30 mouse cellular contexts compared by ENCODE assay signal in genomic region chr14:75434576-75434975, GRCm38 (mm10). TPM values are rescaled to one million over a fixed set of nuclear protein-coding genes. Genes with fewer than 3 reads are reported as not detected.
DNase-seq lines count a peak whose midpoint lies in the region; ATAC-seq and TF ChIP-seq lines count a peak whose summit lies in the region.
"Had no signal": no experiment of that assay in that cellular context is flagged by ENCODE, and none has a peak within 500 bp of the region (broad histone marks: within the 10 kb centered on the region; RNA-seq: fewer than 3 reads in every experiment).

No protein-coding gene starts in this region.

- no peak for TF ChIP-seq CTCF in stomach, postnatal 0 days (IDR thresholded peaks at IDR 0.05; ENCODE audit: low read depth)

- no peak overlapping the region for H3K4me3 ChIP-seq in embryonic facial prominence, embryonic 14.5 days (ENCODE audit: low read depth, low read length)
- no peak overlapping the region for H3K4me3 ChIP-seq in embryonic facial prominence, embryonic 10.5 days
- no peak overlapping the region for H3K4me3 ChIP-seq in hindbrain, embryonic 16.5 days (ENCODE audit: low read length)
- no peak overlapping the region for H3K4me3 ChIP-seq in hindbrain, embryonic 14.5 days (replicated peaks; ENCODE audit: low read length)
- no peak overlapping the region for H3K4me3 ChIP-seq in stomach, postnatal 0 days (ENCODE audit: low read depth, low read length)
- H3K4me3 ChIP-seq: heart, embryonic 12.5 days; hindbrain, embryonic 15.5 days; intestine, embryonic 15.5 days; layer of hippocampus, adult 2 months; left cerebral cortex, adult 2 months; liver, embryonic 12.5 days; neural tube, embryonic 15.5 days had no signal

- H3K9ac ChIP-seq in embryonic facial prominence, embryonic 14.5 days (ENCODE audit: low read depth, low read length) = no peak overlapping the region
- no peak overlapping the region for H3K9ac ChIP-seq in hindbrain, embryonic 16.5 days (ENCODE audit: low read depth, low read length)
- no peak overlapping the region for H3K9ac ChIP-seq in hindbrain, embryonic 14.5 days
- no peak overlapping the region for H3K9ac ChIP-seq in stomach, postnatal 0 days (ENCODE audit: low read length)
- H3K9ac ChIP-seq: heart, embryonic 12.5 days; hindbrain, embryonic 15.5 days; intestine, embryonic 15.5 days; liver, embryonic 12.5 days; liver, postnatal 0 days; neural tube, embryonic 15.5 days had no signal

- no peaks in the 10 kb centered on the region for H3K27me3 ChIP-seq in embryonic facial prominence, embryonic 14.5 days (replicated peaks; ENCODE audit: control insufficient read depth, insufficient read depth, low read length)
- H3K27me3 ChIP-seq in embryonic facial prominence, embryonic 10.5 days (replicated peaks; ENCODE audit: low read depth, poor library complexity, severe bottlenecking) = no peaks in the 10 kb centered on the region
- H3K27me3 ChIP-seq in hindbrain, embryonic 16.5 days (replicated peaks; ENCODE audit: control insufficient read depth, insufficient read depth, low read length) = no peaks in the 10 kb centered on the region
- no peaks in the 10 kb centered on the region for H3K27me3 ChIP-seq in hindbrain, embryonic 14.5 days (ENCODE audit: control insufficient read depth, insufficient read depth, low read length)
- H3K27me3 ChIP-seq in stomach, postnatal 0 days (ENCODE audit: control insufficient read depth, insufficient read depth, low read length) = no peaks in the 10 kb centered on the region
- H3K27me3 ChIP-seq: heart, embryonic 12.5 days; hindbrain, embryonic 15.5 days; intestine, embryonic 15.5 days; liver, embryonic 12.5 days; neural tube, embryonic 15.5 days; Patski had no signal

- WGBS in embryonic facial prominence, embryonic 14.5 days = 72% methylated on average over 10 of the region's 10 CpGs
- 81% methylated on average over 10 of the region's 10 CpGs for WGBS in embryonic facial prominence, embryonic 10.5 days
- WGBS in hindbrain, embryonic 16.5 days = 70% methylated on average over 10 of the region's 10 CpGs
- 77% methylated on average over 10 of the region's 10 CpGs for WGBS in hindbrain, embryonic 14.5 days
- WGBS in stomach, postnatal 0 days = 51% methylated on average over 10 of the region's 10 CpGs

- no peak overlapping the region for H3K27ac ChIP-seq in embryonic facial prominence, embryonic 14.5 days (replicated peaks; ENCODE audit: low read depth, low read length)
- H3K27ac ChIP-seq in embryonic facial prominence, embryonic 10.5 days (replicated peaks) = no peak overlapping the region
- H3K27ac ChIP-seq in hindbrain, embryonic 16.5 days (ENCODE audit: low read depth, low read length) = no peak overlapping the region
- no peak overlapping the region for H3K27ac ChIP-seq in hindbrain, embryonic 14.5 days
- H3K27ac ChIP-seq in stomach, postnatal 0 days (replicated peaks) = no peak overlapping the region
- H3K27ac ChIP-seq: hindbrain, embryonic 15.5 days; intestine, embryonic 15.5 days; layer of hippocampus, adult 2 months; left cerebral cortex, adult 2 months; liver, embryonic 12.5 days; macrophage; neural tube, embryonic 15.5 days had no signal

- no peaks in the 10 kb centered on the region for H3K36me3 ChIP-seq in embryonic facial prominence, embryonic 14.5 days (ENCODE audit: control insufficient read depth, insufficient read depth, low read length)
- no peaks in the 10 kb centered on the region for H3K36me3 ChIP-seq in embryonic facial prominence, embryonic 10.5 days (replicated peaks)
- no peaks in the 10 kb centered on the region for H3K36me3 ChIP-seq in hindbrain, embryonic 16.5 days (ENCODE audit: control insufficient read depth, insufficient read depth, low read length)
- no peaks in the 10 kb centered on the region for H3K36me3 ChIP-seq in hindbrain, embryonic 14.5 days (replicated peaks; ENCODE audit: control insufficient read depth, insufficient read depth)
- no peaks in the 10 kb centered on the region for H3K36me3 ChIP-seq in stomach, postnatal 0 days (ENCODE audit: control insufficient read depth, insufficient read depth, low read length)
- H3K36me3 ChIP-seq: G1E; heart, embryonic 12.5 days; hindbrain, embryonic 15.5 days; intestine, embryonic 15.5 days; liver, embryonic 12.5 days; neural tube, embryonic 15.5 days had no signal

- H3K4me2 ChIP-seq in embryonic facial prominence, embryonic 14.5 days (ENCODE audit: low read depth, low read length) = no peak overlapping the region
- H3K4me2 ChIP-seq in hindbrain, embryonic 16.5 days (ENCODE audit: low read length) = no peak overlapping the region
- H3K4me2 ChIP-seq in hindbrain, embryonic 14.5 days (replicated peaks) = no peak overlapping the region
- no peak overlapping the region for H3K4me2 ChIP-seq in stomach, postnatal 0 days (replicated peaks; ENCODE audit: low read depth)
- H3K4me2 ChIP-seq: heart, embryonic 12.5 days; hindbrain, embryonic 15.5 days; intestine, embryonic 15.5 days; liver, embryonic 12.5 days; neural tube, embryonic 15.5 days had no signal

- no peaks in the 10 kb centered on the region for H3K9me3 ChIP-seq in embryonic facial prominence, embryonic 14.5 days (ENCODE audit: control insufficient read depth, low read length)
- no peaks in the 10 kb centered on the region for H3K9me3 ChIP-seq in embryonic facial prominence, embryonic 10.5 days
- H3K9me3 ChIP-seq in hindbrain, embryonic 16.5 days (ENCODE audit: control insufficient read depth, low read length) = no peaks in the 10 kb centered on the region
- H3K9me3 ChIP-seq in hindbrain, embryonic 14.5 days (ENCODE audit: control insufficient read depth, low read length) = no peaks in the 10 kb centered on the region
- no peaks in the 10 kb centered on the region for H3K9me3 ChIP-seq in stomach, postnatal 0 days (ENCODE audit: control insufficient read depth, low read length)
- H3K9me3 ChIP-seq: G1E; hindbrain, embryonic 15.5 days; intestine, embryonic 15.5 days; liver, embryonic 12.5 days; neural tube, embryonic 15.5 days had no signal

- no peak for ATAC-seq in embryonic facial prominence, embryonic 14.5 days (ENCODE audit: low read depth)
- peak; percentile 37; the same call in 1 of the 2 replicates for ATAC-seq in hindbrain, embryonic 16.5 days
- no peak for ATAC-seq in hindbrain, embryonic 14.5 days (ENCODE audit: low FRiP score)
- ATAC-seq in stomach, postnatal 0 days (ENCODE audit: low FRiP score, low TSS enrichment) = no peak
- ATAC-seq: intestine, embryonic 15.5 days; liver, embryonic 12.5 days; liver, postnatal 0 days; lung, postnatal 0 days; Patski had no signal

- TF ChIP-seq EP300 in stomach, postnatal 0 days (optimal IDR thresholded peaks at IDR 0.05) = no peak

- H3K4me1 ChIP-seq in embryonic facial prominence, embryonic 14.5 days (ENCODE audit: control insufficient read depth, insufficient read depth, low read length) = no peaks in the 10 kb centered on the region
- H3K4me1 ChIP-seq in embryonic facial prominence, embryonic 10.5 days = no peaks in the 10 kb centered on the region
- H3K4me1 ChIP-seq in hindbrain, embryonic 16.5 days (ENCODE audit: control insufficient read depth, insufficient read depth, low read depth, low read length) = no peaks in the 10 kb centered on the region; the same call in 1 of the 2 replicates
- H3K4me1 ChIP-seq in hindbrain, embryonic 14.5 days (replicated peaks; ENCODE audit: control insufficient read depth, insufficient read depth, low read length) = no peaks in the 10 kb centered on the region; the same call in 1 of the 2 replicates
- no peaks in the 10 kb centered on the region for H3K4me1 ChIP-seq in stomach, postnatal 0 days (replicated peaks; ENCODE audit: control insufficient read depth, insufficient read depth)
- H3K4me1 ChIP-seq: heart, embryonic 12.5 days; intestine, embryonic 15.5 days; liver, embryonic 12.5 days had no signal

- peak; percentile 23 for DNase-seq in embryonic facial prominence, embryonic 14.5 days (ENCODE audit: low spot score)
- DNase-seq in embryonic facial prominence, embryonic 10.5 days (ENCODE audit: low spot score) = no peak
- DNase-seq in hindbrain, embryonic 14.5 days (ENCODE audit: low spot score) = no peak
- peak; percentile 16 to 22 for DNase-seq in right cerebral cortex, postnatal 10 days (ENCODE audit: low spot score in 2 of 2)
- DNase-seq in right cerebral cortex, adult 2 months (ENCODE audit: low spot score in 2 of 2) = no peak
- DNase-seq in stomach, postnatal 0 days (ENCODE audit: low spot score) = no peak
- DNase-seq: adrenal gland, postnatal 14 days; cerebellum, adult 18-20 months; gastrocnemius, postnatal 25 days; heart, adult 18-20 months; heart, postnatal 4 days; kidney, adult 2 months; kidney, postnatal 36 days; liver, postnatal 0 days; midbrain, embryonic 14.5 days; retina, postnatal 1 day; spleen, adult 18-20 months had no signal

RNA-seq across cellular contexts. Expression of gene Siah3, which starts 21.2 kb away (rescaled TPM):
- polyA plus RNA-seq in embryonic facial prominence, embryonic 14.5 days (2014; fragmentation: Nextera tagmentation; extraction: Ambion mirVana) = 0.35 and 0.43 TPM in 2 replicates
- 0.06 and 0.15 TPM in 2 replicates for polyA plus RNA-seq in embryonic facial prominence, embryonic 10.5 days (2016; fragmentation: Nextera tagmentation; extraction: Ambion mirVana)
- 2.9 and 5.2 TPM in 2 replicates for polyA plus RNA-seq in hindbrain, embryonic 16.5 days (2015; fragmentation: Nextera tagmentation; extraction: Ambion mirVana)
- 7.7 and 9.1 TPM in 2 replicates for polyA plus RNA-seq in hindbrain, embryonic 14.5 days (2014; fragmentation: Nextera tagmentation; extraction: Ambion mirVana)
- 0.07 TPM in 1 of 2 replicates, not detected in the other for polyA plus RNA-seq in stomach, postnatal 0 days (2015; fragmentation: Nextera tagmentation; extraction: Ambion mirVana)
- polyA plus RNA-seq: G1E; heart, embryonic 12.5 days; heart, postnatal 0 days; kidney, adult 2 months; lung, postnatal 0 days; macrophage; Patski had no signal

Comparison
In these comparisons a context has a peak if more than half of its experiments do, and no peak if none do; other contexts are left out.
1. DNase-seq: peak in embryonic facial prominence, embryonic 14.5 days (single experiment) and right cerebral cortex, postnatal 10 days (2 of 2); none in embryonic facial prominence, embryonic 10.5 days (single experiment), hindbrain, embryonic 14.5 days (single experiment), right cerebral cortex, adult 2 months (0 of 2) and stomach, postnatal 0 days (single experiment).